Mouse (Mus musculus) forebrain, embryonic 16.5 days (tissue): Measurements from ENCODE around the gene Pcdh10. TPM values are rescaled to one million over a fixed set of nuclear protein-coding genes. Genes with fewer than 3 reads are reported as not detected.

ENCODE experiments used
- ATAC-seq: fragments of 200-750 bp; cut with Nextera tagmentation; 2 replicates; pipeline ENCODE4 v1.8.0; 2017; ENCODE audit warnings: mild to moderate bottlenecking, moderate library complexity
- H3K27ac ChIP-seq: fragments of 300-500 bp; sonication (generic); 2 replicates; pipeline ENCODE4 v1.5.1; 2014; ENCODE audit warnings: low read length, control low read depth
- H3K27me3 ChIP-seq: fragments of 300-500 bp; sonication (generic); replicated peaks from 2 replicates; pipeline ENCODE4 v1.6.1; 2014; ENCODE audit warnings: low read length; ENCODE audit not compliant: control insufficient read depth, insufficient read depth
- H3K36me3 ChIP-seq: fragments of 300-500 bp; sonication (generic); 2 replicates; pipeline ENCODE4 v1.6.1; 2014; ENCODE audit not compliant: control insufficient read depth, insufficient read depth
- H3K4me1 ChIP-seq: fragments of 300-500 bp; sonication (generic); replicated peaks from 2 replicates; pipeline ENCODE4 v1.6.1; 2014; ENCODE audit warnings: low read length; ENCODE audit not compliant: control insufficient read depth, insufficient read depth
- H3K4me2 ChIP-seq: fragments of 300-500 bp; sonication (generic); 2 replicates; pipeline ENCODE4 v1.6.1; 2014; ENCODE audit warnings: mild to moderate bottlenecking, low read length, control low read depth
- H3K4me3 ChIP-seq: fragments of 300-500 bp; sonication (generic); replicated peaks from 2 replicates; pipeline ENCODE4 v1.5.1; 2014; ENCODE audit warnings: mild to moderate bottlenecking, low read length, control low read depth
- H3K9ac ChIP-seq: fragments of 300-500 bp; sonication (generic); replicated peaks from 2 replicates; pipeline ENCODE4 v1.6.1; 2014; ENCODE audit warnings: low read depth, low read length, control low read depth
- H3K9me3 ChIP-seq: fragments of 300-500 bp; sonication (generic); 2 replicates; pipeline ENCODE4 v1.6.1; 2016; ENCODE audit warnings: low read length; ENCODE audit not compliant: control insufficient read depth
- WGBS: fragments of 180-500 bp; shearing (Covaris S2); extraction: QIAGEN DNeasy Blood & Tissue Kit; methylation state at CpG from one replicate; pipeline ENCODE4 v1.1.7; 2014; 5-methylcytosine and 5-hydroxymethylcytosine counted together
- polyA plus RNA-seq: library from polyadenylated mRNA; unstranded; fragments of >200 nt; fragmentation: Nextera tagmentation; extraction: Ambion mirVana; gene quantifications from 2 replicates; pipeline ENCODE4 v1.2.1, GENCODE M21; 2015

The Pcdh10 gene
- polyA plus RNA-seq, 1 experiment from 2014 or later = 15.8 TPM

- no peaks in the 10 kb centered on the region for H3K36me3 ChIP-seq
- no peak overlapping the region; the same call in 1 of the 2 replicates for H3K9ac ChIP-seq
- peaks cover 5% of the 10 kb centered on the region for H3K4me1 ChIP-seq
- ATAC-seq = peak; percentile 64
- WGBS = 26% methylated on average over 11 of the region's 11 CpGs
- no peaks in the 10 kb centered on the region for H3K27me3 ChIP-seq
- H3K9me3 ChIP-seq = no peaks in the 10 kb centered on the region
- H3K27ac ChIP-seq = no peak overlapping the region
- 0 out of 2 replicates have a peak overlapping the region, but pooled peaks have one; percentile 1 for H3K4me3 ChIP-seq
- H3K4me2 ChIP-seq = peak overlapping the region; percentile 46
Measured at GRCm38 (mm10) chr3:45432172-45432765, 54.1 kb downstream of the Pcdh10 start.
